Comparison of ENCODE assay signal across 21 mouse cellular contexts in genomic region chr12:103358216-103358615, GRCm38 (mm10). TPM values are rescaled to one million over a fixed set of nuclear protein-coding genes. Genes with fewer than 3 reads are reported as not detected.
DNase-seq lines count a peak whose midpoint lies in the region; ATAC-seq lines count a peak whose summit lies in the region.
"Had no signal": no experiment of that assay in that cellular context is flagged by ENCODE, and none has a peak within 500 bp of the region (broad histone marks: within the 10 kb centered on the region; RNA-seq: fewer than 3 reads in every experiment).

No protein-coding gene starts in this region.

- no peak overlapping the region for H3K9ac ChIP-seq in midbrain, embryonic 11.5 days (ENCODE audit: low read length)
- no peak overlapping the region for H3K9ac ChIP-seq in midbrain, embryonic 15.5 days
- H3K9ac ChIP-seq in heart, embryonic 13.5 days: 0 out of 2 replicates have a peak overlapping the region, but pooled peaks have one; percentile 30
- H3K9ac ChIP-seq: embryonic facial prominence, embryonic 13.5 days; hindbrain, embryonic 12.5 days; intestine, embryonic 15.5 days; limb, embryonic 15.5 days; midbrain, embryonic 12.5 days had no signal

- H3K27me3 ChIP-seq in midbrain, embryonic 11.5 days (ENCODE audit: control insufficient read depth, insufficient read depth, low read length): no peaks in the 10 kb centered on the region
- no peaks in the 10 kb centered on the region for H3K27me3 ChIP-seq in midbrain, embryonic 15.5 days (replicated peaks)
- H3K27me3 ChIP-seq in heart, embryonic 13.5 days (replicated peaks): no peaks in the 10 kb centered on the region
- H3K27me3 ChIP-seq: embryonic facial prominence, embryonic 13.5 days; hindbrain, embryonic 12.5 days; intestine, embryonic 15.5 days; limb, embryonic 15.5 days; midbrain, embryonic 12.5 days had no signal

- no peaks in the 10 kb centered on the region for H3K9me3 ChIP-seq in midbrain, embryonic 11.5 days (ENCODE audit: control insufficient read depth, low read length)
- H3K9me3 ChIP-seq in midbrain, embryonic 15.5 days: no peaks in the 10 kb centered on the region
- no peaks in the 10 kb centered on the region for H3K9me3 ChIP-seq in heart, embryonic 13.5 days
- H3K9me3 ChIP-seq: embryonic facial prominence, embryonic 13.5 days; hindbrain, embryonic 12.5 days; intestine, embryonic 15.5 days; limb, embryonic 15.5 days; midbrain, embryonic 12.5 days had no signal

- no peak overlapping the region for H3K4me3 ChIP-seq in midbrain, embryonic 11.5 days (ENCODE audit: low read depth, low read length)
- H3K4me3 ChIP-seq in midbrain, embryonic 15.5 days: no peak overlapping the region
- no peak overlapping the region for H3K4me3 ChIP-seq in heart, embryonic 13.5 days
- H3K4me3 ChIP-seq: embryonic facial prominence, embryonic 13.5 days; hindbrain, embryonic 12.5 days; intestine, embryonic 15.5 days; limb, embryonic 15.5 days; midbrain, embryonic 12.5 days had no signal

- no peaks in the 10 kb centered on the region for H3K36me3 ChIP-seq in midbrain, embryonic 11.5 days (ENCODE audit: control insufficient read depth, insufficient read depth, low read length)
- H3K36me3 ChIP-seq in midbrain, embryonic 15.5 days (replicated peaks): no peaks in the 10 kb centered on the region
- H3K36me3 ChIP-seq in heart, embryonic 13.5 days: no peaks in the 10 kb centered on the region
- H3K36me3 ChIP-seq: embryonic facial prominence, embryonic 13.5 days; hindbrain, embryonic 12.5 days; intestine, embryonic 15.5 days; limb, embryonic 15.5 days; midbrain, embryonic 12.5 days had no signal

- ATAC-seq in midbrain, embryonic 11.5 days (ENCODE audit: low FRiP score): no peak
- no peak for ATAC-seq in midbrain, embryonic 15.5 days (replicated peaks)
- ATAC-seq in heart, embryonic 13.5 days (ENCODE audit: extremely low read depth, insufficient number of reproducible peaks, low FRiP score, low TSS enrichment): no peak
- no peak for ATAC-seq in frontal cortex, adult (ENCODE audit: low TSS enrichment)
- ATAC-seq: activated CD4-positive, CD25-positive, alpha-beta regulatory T cell, adult 4 months; intestine, embryonic 15.5 days had no signal

- H3K4me1 ChIP-seq in midbrain, embryonic 11.5 days (ENCODE audit: control insufficient read depth, insufficient read depth, low read length): no peaks in the 10 kb centered on the region
- no peaks in the 10 kb centered on the region for H3K4me1 ChIP-seq in midbrain, embryonic 15.5 days
- peaks cover 62% of the 10 kb centered on the region for H3K4me1 ChIP-seq in heart, embryonic 13.5 days
- H3K4me1 ChIP-seq: intestine, embryonic 15.5 days; limb, embryonic 15.5 days; midbrain, embryonic 12.5 days had no signal

- 72% methylated on average over 8 of the region's 8 CpGs for WGBS in midbrain, embryonic 11.5 days
- 72% methylated on average over 8 of the region's 8 CpGs for WGBS in midbrain, embryonic 15.5 days
- 42% methylated on average over 8 of the region's 8 CpGs for WGBS in heart, embryonic 13.5 days

- H3K4me2 ChIP-seq in midbrain, embryonic 11.5 days: no peak overlapping the region
- H3K4me2 ChIP-seq in midbrain, embryonic 15.5 days: no peak overlapping the region
- H3K4me2 ChIP-seq in heart, embryonic 13.5 days: no peak overlapping the region
- H3K4me2 ChIP-seq: embryonic facial prominence, embryonic 13.5 days; hindbrain, embryonic 12.5 days; intestine, embryonic 15.5 days; limb, embryonic 15.5 days; midbrain, embryonic 12.5 days had no signal

- DNase-seq in adrenal gland, postnatal 14 days: peak; percentile 36
- DNase-seq in adrenal gland, adult 2 months: no peak
- DNase-seq in midbrain, embryonic 11.5 days (ENCODE audit: low spot score, missing footprints): peak; percentile 10
- peak; percentile 85 for DNase-seq in skeletal muscle tissue, adult 2 months (ENCODE audit: low read depth, low spot score)
- no peak for DNase-seq in layer of hippocampus, adult 11-12 months (ENCODE audit: low spot score)
- DNase-seq: cerebellum, postnatal 25 days; lung, adult 2 months; lung, postnatal 4 days; right cerebral cortex, postnatal 14 days; thymus, adult 18-20 months had no signal

- no peak overlapping the region for H3K27ac ChIP-seq in midbrain, embryonic 11.5 days (ENCODE audit: low read depth, low read length)
- H3K27ac ChIP-seq in midbrain, embryonic 15.5 days: no peak overlapping the region
- 0 out of 2 replicates have a peak overlapping the region, but pooled peaks have one; percentile 5 for H3K27ac ChIP-seq in heart, embryonic 13.5 days (replicated peaks)
- H3K27ac ChIP-seq: embryonic facial prominence, embryonic 13.5 days; hindbrain, embryonic 12.5 days; intestine, embryonic 15.5 days; midbrain, embryonic 12.5 days had no signal

RNA-seq across cellular contexts. Expression of gene Asb2, which starts 2.4 kb away (rescaled TPM):
- total RNA-seq in adrenal gland, postnatal 14 days (2021): 1.1 and 2.2 TPM in 2 replicates
- total RNA-seq in adrenal gland, adult 2 months (2021): 1 to 10 TPM; 1.2 to 2.0 TPM
- polyA plus RNA-seq in adrenal gland, adult 2 months (2012; rRNA removed): 6.3 and 8.2 TPM in 2 replicates
- 0.58 and 0.77 TPM in 2 replicates for polyA plus RNA-seq in midbrain, embryonic 11.5 days (2014; fragmentation: Nextera tagmentation; extraction: Ambion mirVana)
- 0.81 and 1.1 TPM in 2 replicates for polyA plus RNA-seq in midbrain, embryonic 15.5 days (2015; fragmentation: Nextera tagmentation; extraction: Ambion mirVana)
- 164 and 183 TPM in 2 replicates for polyA plus RNA-seq in heart, embryonic 13.5 days (2015; fragmentation: Nextera tagmentation; extraction: Ambion mirVana)

RNA-seq across cellular contexts. Expression of gene Otub2, which starts 30.3 kb away (rescaled TPM):
- 3.1 and 3.7 TPM in 2 replicates for total RNA-seq in adrenal gland, postnatal 14 days (2021)
- total RNA-seq in adrenal gland, adult 2 months (2021): 1 to 10 TPM; 3.0 to 3.8 TPM
- 2.6 and 3.3 TPM in 2 replicates for polyA plus RNA-seq in adrenal gland, adult 2 months (2012; rRNA removed)
- 13.9 and 14.1 TPM in 2 replicates for polyA plus RNA-seq in midbrain, embryonic 11.5 days (2014; fragmentation: Nextera tagmentation; extraction: Ambion mirVana)
- 23.9 and 28.4 TPM in 2 replicates for polyA plus RNA-seq in midbrain, embryonic 15.5 days (2015; fragmentation: Nextera tagmentation; extraction: Ambion mirVana)
- polyA plus RNA-seq in heart, embryonic 13.5 days (2015; fragmentation: Nextera tagmentation; extraction: Ambion mirVana): 13.8 and 15.8 TPM in 2 replicates

RNA-seq across cellular contexts. Expression of gene Fam181a, which starts 47.4 kb away (rescaled TPM):
- total RNA-seq in adrenal gland, postnatal 14 days (2021): not detected in 2 replicates
- total RNA-seq in adrenal gland, adult 2 months (2021): not detected
- 0.22 TPM in 1 of 2 replicates, not detected in the other for polyA plus RNA-seq in adrenal gland, adult 2 months (2012; rRNA removed)
- polyA plus RNA-seq in midbrain, embryonic 11.5 days (2014; fragmentation: Nextera tagmentation; extraction: Ambion mirVana): 47.3 and 57.7 TPM in 2 replicates
- 7.7 and 11.2 TPM in 2 replicates for polyA plus RNA-seq in midbrain, embryonic 15.5 days (2015; fragmentation: Nextera tagmentation; extraction: Ambion mirVana)
- not detected in 2 replicates for polyA plus RNA-seq in heart, embryonic 13.5 days (2015; fragmentation: Nextera tagmentation; extraction: Ambion mirVana)
- total RNA-seq: adrenal gland, postnatal 4 days had no signal
- polyA plus RNA-seq: activated CD4-positive, CD25-positive, alpha-beta regulatory T cell, adult 4 months; kidney, embryonic 16.5 days; limb, embryonic 15.5 days had no signal

RNA-seq across cellular contexts. Expression of gene 9330161L09Rik, which starts 49.4 kb away (rescaled TPM):
- total RNA-seq in adrenal gland, postnatal 14 days (2021): 0.90 and 0.93 TPM in 2 replicates
- 1 to 10 TPM in 1 of 2 experiments, under 1 TPM in 1; 0.98 to 2.2 TPM for total RNA-seq in adrenal gland, adult 2 months (2021)
- polyA plus RNA-seq in adrenal gland, adult 2 months (2012; rRNA removed): 0.39 and 0.70 TPM in 2 replicates
- polyA plus RNA-seq in midbrain, embryonic 11.5 days (2014; fragmentation: Nextera tagmentation; extraction: Ambion mirVana): 0.59 and 0.81 TPM in 2 replicates
- 1.8 and 2.0 TPM in 2 replicates for polyA plus RNA-seq in midbrain, embryonic 15.5 days (2015; fragmentation: Nextera tagmentation; extraction: Ambion mirVana)
- 0.39 and 0.60 TPM in 2 replicates for polyA plus RNA-seq in heart, embryonic 13.5 days (2015; fragmentation: Nextera tagmentation; extraction: Ambion mirVana)
- polyA plus RNA-seq: kidney, embryonic 16.5 days had no signal

Comparison
In these comparisons a context has a peak if more than half of its experiments do, and no peak if none do; other contexts are left out.
1. DNase-seq: peak in adrenal gland, postnatal 14 days (single experiment), midbrain, embryonic 11.5 days (single experiment) and skeletal muscle tissue, adult 2 months (single experiment); none in adrenal gland, adult 2 months (single experiment) and layer of hippocampus, adult 11-12 months (single experiment).
2. RNA of gene Asb2, which starts 2.4 kb away (polyA plus RNA-seq): 164 to 183 TPM in heart, embryonic 13.5 days; 6.3 to 8.2 TPM in adrenal gland, adult 2 months, 0.81 to 1.1 TPM in midbrain, embryonic 15.5 days and 0.58 to 0.77 TPM in midbrain, embryonic 11.5 days; every median in the first group is over 10 times any median in the second.